Mouse (Mus musculus) stomach, embryonic 15.5 days (tissue): ENCODE data around the gene Pank4. TPM values are rescaled to one million over a fixed set of nuclear protein-coding genes. Genes with fewer than 3 reads are reported as not detected.

Experiments
- ATAC-seq: fragments of 200-750 bp; cut with Nextera tagmentation; 2 replicates; pipeline ENCODE4 v1.8.0; 2017; ENCODE audit warnings: low read depth, moderate number of reproducible peaks, moderate TSS enrichment; ENCODE audit not compliant: insufficient read depth, low FRiP score
- H3K27ac ChIP-seq: fragments of 300-500 bp; sonication (generic); 2 replicates; pipeline ENCODE4 v1.5.1; 2015; ENCODE audit warnings: mild to moderate bottlenecking, inconsistent platforms
- H3K27me3 ChIP-seq: fragments of 300-500 bp; sonication (generic); replicated peaks from 2 replicates; pipeline ENCODE4 v1.6.1; 2015; ENCODE audit warnings: inconsistent platforms
- H3K36me3 ChIP-seq: fragments of 300-500 bp; sonication (generic); 2 replicates; pipeline ENCODE4 v1.6.1; 2015; ENCODE audit warnings: inconsistent platforms
- H3K4me1 ChIP-seq: fragments of 300-500 bp; sonication (generic); 2 replicates; pipeline ENCODE4 v1.6.1; 2015; ENCODE audit warnings: inconsistent platforms
- H3K4me2 ChIP-seq: fragments of 300-500 bp; sonication (generic); 2 replicates; pipeline ENCODE4 v1.6.1; 2015; ENCODE audit warnings: mild to moderate bottlenecking, inconsistent platforms
- H3K4me3 ChIP-seq: fragments of 300-500 bp; sonication (generic); replicated peaks from 2 replicates; pipeline ENCODE4 v1.5.1; 2015; ENCODE audit warnings: inconsistent platforms
- H3K9ac ChIP-seq: fragments of 300-500 bp; sonication (generic); 2 replicates; pipeline ENCODE4 v1.6.1; 2015; ENCODE audit warnings: inconsistent platforms
- H3K9me3 ChIP-seq: fragments of 300-500 bp; sonication (generic); 2 replicates; pipeline ENCODE4 v1.6.1; 2016; ENCODE audit warnings: inconsistent platforms
- WGBS: fragments of 180-500 bp; shearing (Covaris S2); methylation state at CpG from one replicate; pipeline ENCODE4 v1.1.7; 2015; 5-methylcytosine and 5-hydroxymethylcytosine counted together
- polyA plus RNA-seq: library from polyadenylated mRNA; unstranded; fragments of >200 nt; fragmentation: Nextera tagmentation; extraction: Ambion mirVana; gene quantifications from 2 replicates; pipeline ENCODE4 v1.2.1, GENCODE M21; 2015

Gene Pank4
- polyA plus RNA-seq, 1 experiment from 2014 or later = 37.7 TPM

GRCm38 (mm10) chr4:154961226-154961738, 2.6 kb upstream of the Pank4 start:
- WGBS = under 1% methylated on average over 47 of the region's 47 CpGs
- Histone ChIP-seq H3K4me2 (peak overlapping the region; percentile 83), H3K27me3 (peaks cover 65% of the 10 kb centered on the region), H3K4me1 (peaks cover 46% of the 10 kb centered on the region), H3K9me3 (no peaks in the 10 kb centered on the region), H3K9ac (0 out of 2 replicates have a peak overlapping the region, but pooled peaks have one; percentile 9), H3K4me3 (peak overlapping the region; percentile 37), H3K27ac (no peak overlapping the region), H3K36me3 (0 out of 2 replicates have a peak, but pooled peaks cover 1% of the 10 kb centered on the region)
- no peak for ATAC-seq

- peaks cover 47% of the 10 kb centered on the region for H3K4me1 ChIP-seq
- 24% methylated on average over 13 of the region's 13 CpGs for whole genome bisulfite sequencing
- no peaks in the 10 kb centered on the region for H3K9me3 ChIP-seq
- peak overlapping the region; percentile 83 for H3K4me2 ChIP-seq
- peaks cover 62% of the 10 kb centered on the region for H3K27me3 ChIP-seq
- H3K27ac ChIP-seq = no peak overlapping the region
- H3K4me3 ChIP-seq = peak overlapping the region; percentile 37; the same call in 1 of the 2 replicates
- no peak overlapping the region for H3K9ac ChIP-seq
- H3K36me3 ChIP-seq = 0 out of 2 replicates have a peak, but pooled peaks cover 6% of the 10 kb centered on the region
- no peak for ATAC-seq
Observed at GRCm38 (mm10) chr4:154961911-154962310, 2.0 kb upstream of the Pank4 start.

DNA sequence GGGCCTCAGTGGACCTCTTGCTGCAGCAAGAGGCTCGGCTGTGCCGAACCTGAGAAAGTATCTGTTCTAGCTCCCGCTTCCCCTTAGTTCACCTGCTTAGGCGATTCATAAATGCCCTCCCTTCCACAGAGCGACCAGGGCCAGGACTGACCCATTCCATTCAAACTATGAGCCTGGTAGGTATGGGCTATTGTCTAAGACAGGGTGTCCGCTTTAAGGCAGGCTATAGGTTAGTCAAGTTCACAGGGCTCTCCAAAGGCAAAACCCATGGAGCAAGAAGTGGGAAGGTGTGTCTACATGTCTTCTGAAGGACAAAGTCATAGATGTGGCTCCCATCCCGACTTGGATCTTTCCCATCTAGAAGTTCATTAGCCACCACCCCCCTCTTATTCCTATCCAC, 1.2 kb upstream of the Pank4 start:
- WGBS = 81% methylated on average over 7 of the region's 7 CpGs
- no peak overlapping the region for H3K4me3 ChIP-seq
- no peak overlapping the region for H3K27ac ChIP-seq
- H3K9me3 ChIP-seq = no peaks in the 10 kb centered on the region
- no peak overlapping the region for H3K9ac ChIP-seq
- no peak for ATAC-seq
- 0 out of 2 replicates have a peak, but pooled peaks cover 6% of the 10 kb centered on the region for H3K36me3 ChIP-seq
- H3K27me3 ChIP-seq = peaks cover 55% of the 10 kb centered on the region
- H3K4me1 ChIP-seq = peaks cover 47% of the 10 kb centered on the region
- peak overlapping the region; percentile 60; the same call in 1 of the 2 replicates for H3K4me2 ChIP-seq

DNA sequence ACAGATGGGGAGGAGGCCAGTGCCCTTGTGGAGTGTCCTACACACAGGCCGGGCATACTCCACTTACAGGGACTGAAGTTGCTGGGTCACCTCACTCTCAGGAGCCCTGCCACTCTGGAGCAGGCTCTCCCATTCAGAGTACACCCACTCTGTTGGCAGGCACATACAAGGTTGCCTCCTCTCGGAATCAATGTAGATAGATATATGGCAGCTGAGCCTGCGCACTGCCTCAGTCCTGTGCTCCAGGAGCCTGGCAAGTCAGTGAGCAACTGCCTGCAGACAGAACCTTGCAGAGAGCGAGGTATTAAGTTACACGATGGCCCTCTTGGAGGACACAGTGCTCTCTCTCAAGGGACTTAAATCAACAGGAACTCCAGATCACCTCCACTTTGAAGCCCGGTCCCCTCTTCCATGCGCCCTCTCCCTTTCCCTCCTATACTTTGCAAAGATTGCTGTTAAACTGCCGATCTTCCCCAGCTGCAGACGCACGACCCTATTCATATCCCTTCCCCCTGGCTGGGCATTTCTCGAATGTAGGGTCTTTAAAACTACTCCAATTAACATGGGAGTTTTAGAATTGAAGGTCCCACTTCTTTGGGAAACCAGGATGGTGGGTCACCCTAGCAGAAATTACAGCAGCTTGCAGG, 610 bp upstream of the Pank4 start:
- no peak for ATAC-seq
- H3K4me1 ChIP-seq = peaks cover 42% of the 10 kb centered on the region
- H3K9ac ChIP-seq = no peak overlapping the region
- H3K9me3 ChIP-seq = no peaks in the 10 kb centered on the region
- H3K4me3 ChIP-seq = peak overlapping the region; percentile 63
- 39% methylated on average over 11 of the region's 11 CpGs for WGBS
- peaks cover 50% of the 10 kb centered on the region for H3K27me3 ChIP-seq
- H3K36me3 ChIP-seq = 0 out of 2 replicates have a peak, but pooled peaks cover 6% of the 10 kb centered on the region
- H3K4me2 ChIP-seq = peak overlapping the region; percentile 60
- H3K27ac ChIP-seq = no peak overlapping the region

DNA sequence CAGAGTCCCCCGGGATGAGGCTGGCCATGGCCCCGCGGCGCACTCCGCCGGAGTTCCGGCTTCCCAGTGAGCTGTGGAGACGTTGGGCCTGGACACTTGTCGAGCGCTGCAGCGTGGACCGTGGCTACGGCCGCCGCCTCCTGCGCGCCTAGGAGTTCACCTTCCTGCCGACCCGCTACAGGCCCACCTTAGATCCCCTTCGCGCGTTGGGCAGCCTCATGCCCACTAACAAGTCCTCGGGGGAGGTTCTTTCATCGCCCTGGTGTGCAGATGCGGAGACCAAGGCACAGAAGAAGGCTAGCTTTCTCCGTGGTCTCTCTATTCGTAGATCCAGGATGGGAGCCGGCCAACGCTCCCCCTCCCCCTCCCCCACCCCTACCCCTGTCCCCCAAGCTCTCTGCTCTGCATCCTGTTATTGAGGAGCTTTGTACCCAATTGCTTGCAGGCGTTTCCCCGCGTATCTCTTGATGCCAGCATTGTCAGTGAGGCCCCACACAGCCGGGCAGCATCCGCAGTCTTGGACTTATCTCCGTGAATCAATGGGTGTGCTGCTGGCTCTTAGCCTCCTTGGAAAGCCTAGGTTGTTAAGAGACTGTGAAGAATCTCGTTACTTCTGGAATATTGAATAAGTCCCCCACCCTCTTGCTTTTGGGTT, 785 bp downstream of the Pank4 start:
- peak overlapping the region; percentile 60 for H3K4me2 ChIP-seq
- H3K4me3 ChIP-seq = peak overlapping the region; percentile 63
- peaks cover 14% of the 10 kb centered on the region for H3K36me3 ChIP-seq
- ATAC-seq = peak; percentile 23; the same call in 1 of the 2 replicates
- H3K9ac ChIP-seq = peak overlapping the region; percentile 59
- H3K9me3 ChIP-seq = no peaks in the 10 kb centered on the region
- peaks cover 39% of the 10 kb centered on the region for H3K4me1 ChIP-seq
- H3K27ac ChIP-seq = peak overlapping the region; percentile 79
- peaks cover 36% of the 10 kb centered on the region for H3K27me3 ChIP-seq
- WGBS = 1% methylated on average over 34 of the region's 36 CpGs

GRCm38 (mm10) chr4:154965856-154966255, 1.9 kb downstream of the Pank4 start:
- WGBS = 71% methylated on average over 3 of the region's 3 CpGs
- H3K27me3 ChIP-seq = peaks cover 24% of the 10 kb centered on the region
- no peak overlapping the region for H3K27ac ChIP-seq
- peaks cover 26% of the 10 kb centered on the region for H3K36me3 ChIP-seq
- H3K9me3 ChIP-seq = no peaks in the 10 kb centered on the region
- H3K9ac ChIP-seq = no peak overlapping the region
- H3K4me3 ChIP-seq = no peak overlapping the region
- H3K4me1 ChIP-seq = peaks cover 31% of the 10 kb centered on the region
- H3K4me2 ChIP-seq = no peak overlapping the region
- no peak for ATAC-seq

GRCm38 (mm10) chr4:154967173-154967572, 3.2 kb downstream of the Pank4 start:
- Histone ChIP-seq H3K4me2 (no peak overlapping the region), H3K9ac (no peak overlapping the region), H3K27me3 (peaks cover 11% of the 10 kb centered on the region), H3K9me3 (no peaks in the 10 kb centered on the region), H3K36me3 (peaks cover 39% of the 10 kb centered on the region), H3K27ac (no peak overlapping the region), H3K4me1 (peaks cover 19% of the 10 kb centered on the region), H3K4me3 (no peak overlapping the region)
- WGBS = 56% methylated on average over 5 of the region's 5 CpGs
- ATAC-seq = no peak

GRCm38 (mm10) chr4:154972546-154972945, 8.6 kb downstream of the Pank4 start:
- H3K4me3 ChIP-seq = no peak overlapping the region
- no peaks in the 10 kb centered on the region for H3K27me3 ChIP-seq
- no peak for ATAC-seq
- H3K36me3 ChIP-seq = peaks cover 84% of the 10 kb centered on the region
- no peak overlapping the region for H3K9ac ChIP-seq
- H3K9me3 ChIP-seq = no peaks in the 10 kb centered on the region
- H3K27ac ChIP-seq = no peak overlapping the region
- no peaks in the 10 kb centered on the region for H3K4me1 ChIP-seq
- no peak overlapping the region for H3K4me2 ChIP-seq
- 98% methylated on average over 12 of the region's 12 CpGs for WGBS

DNA sequence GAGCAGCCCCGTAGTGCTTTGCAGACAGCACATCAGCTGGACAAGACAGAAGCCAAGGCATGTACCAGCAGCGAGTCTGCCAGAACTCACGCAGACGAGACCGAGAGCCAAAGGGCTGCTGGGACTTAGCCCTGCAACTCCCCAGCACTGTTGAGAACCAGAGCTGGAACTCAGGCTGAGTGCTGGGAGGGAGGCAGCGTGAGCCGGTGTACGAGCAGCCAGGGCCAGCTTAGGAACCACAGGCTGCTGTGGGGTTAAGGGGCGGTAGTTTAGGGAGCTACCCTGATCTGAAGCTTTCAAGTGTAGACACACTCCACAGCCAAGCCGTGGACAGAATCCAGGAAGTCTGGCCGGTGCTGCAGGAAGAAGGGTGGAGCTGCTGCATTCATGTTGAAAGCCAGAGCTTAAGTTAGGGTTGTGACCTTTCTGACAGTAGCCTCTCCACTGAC, 10.3 kb downstream of the Pank4 start:
- H3K4me3 ChIP-seq = no peak overlapping the region
- peaks cover 97% of the 10 kb centered on the region for H3K36me3 ChIP-seq
- no peaks in the 10 kb centered on the region for H3K27me3 ChIP-seq
- no peaks in the 10 kb centered on the region for H3K9me3 ChIP-seq
- H3K27ac ChIP-seq = no peak overlapping the region
- no peak overlapping the region for H3K4me2 ChIP-seq
- WGBS = 79% methylated on average over 11 of the region's 11 CpGs
- H3K9ac ChIP-seq = no peak overlapping the region
- H3K4me1 ChIP-seq = no peaks in the 10 kb centered on the region
- ATAC-seq = no peak

DNA sequence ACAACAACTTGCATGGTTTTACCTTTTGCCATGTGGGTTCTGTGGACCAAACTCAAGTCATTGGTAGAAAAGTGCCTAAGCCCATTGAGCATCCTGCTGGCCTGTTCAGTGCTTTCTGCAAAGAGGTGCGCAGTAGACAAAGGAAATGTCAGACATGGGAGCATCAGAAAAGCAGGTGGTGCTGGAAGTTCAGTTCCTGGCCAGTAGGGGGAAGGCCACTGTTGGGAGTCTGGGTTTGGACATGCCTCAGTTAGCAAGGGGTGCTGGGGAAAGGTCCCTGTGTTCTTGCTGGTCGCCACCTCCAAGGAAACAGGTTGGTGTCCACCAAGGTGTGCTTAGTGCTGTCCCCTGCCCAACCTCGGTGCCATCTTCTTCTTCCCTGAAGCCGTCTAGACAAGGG, 16.2 kb downstream of the Pank4 start:
- Histone ChIP-seq H3K4me3 (no peak overlapping the region), H3K36me3 (peaks cover 49% of the 10 kb centered on the region), H3K27me3 (no peaks in the 10 kb centered on the region), H3K4me2 (no peak overlapping the region), H3K4me1 (peaks cover 13% of the 10 kb centered on the region; the same call in 1 of the 2 replicates), H3K27ac (no peak overlapping the region), H3K9me3 (no peaks in the 10 kb centered on the region), H3K9ac (no peak overlapping the region)
- no peak for ATAC-seq
- 92% methylated on average over 4 of the region's 4 CpGs for WGBS

DNA sequence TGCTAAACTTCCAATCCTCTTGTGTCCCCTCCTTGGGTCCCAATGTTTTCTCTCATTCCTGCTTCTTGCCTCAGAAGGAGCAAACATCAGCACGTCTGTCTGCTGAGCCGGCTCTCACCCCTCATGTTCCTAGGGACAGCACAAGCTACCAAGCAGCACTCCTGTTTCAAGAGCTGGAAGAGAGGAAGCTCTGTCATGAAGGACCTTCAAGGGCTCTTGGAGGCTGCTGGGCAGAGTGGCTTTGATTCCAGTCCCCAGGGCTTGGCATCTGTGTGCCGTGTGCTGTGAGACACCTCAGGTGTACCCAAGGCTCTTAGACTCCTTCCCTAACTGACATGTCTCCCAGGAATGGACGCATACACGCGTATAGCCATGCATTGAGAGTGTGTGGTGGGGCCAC, 17.2 kb downstream of the Pank4 start:
- no peak for ATAC-seq
- 91% methylated on average over 6 of the region's 6 CpGs for WGBS
- Histone ChIP-seq H3K4me1 (peaks cover 18% of the 10 kb centered on the region; the same call in 1 of the 2 replicates), H3K9ac (no peak overlapping the region), H3K27ac (no peak overlapping the region), H3K4me2 (no peak overlapping the region), H3K4me3 (no peak overlapping the region), H3K27me3 (no peaks in the 10 kb centered on the region), H3K36me3 (peaks cover 40% of the 10 kb centered on the region), H3K9me3 (no peaks in the 10 kb centered on the region)

- 51% methylated on average over 7 of the region's 7 CpGs for WGBS
- H3K36me3 ChIP-seq = peaks cover 36% of the 10 kb centered on the region
- no peaks in the 10 kb centered on the region for H3K9me3 ChIP-seq
- H3K4me1 ChIP-seq = peaks cover 21% of the 10 kb centered on the region; the same call in 1 of the 2 replicates
- H3K4me2 ChIP-seq = no peak overlapping the region
- no peak overlapping the region for H3K9ac ChIP-seq
- no peaks in the 10 kb centered on the region for H3K27me3 ChIP-seq
- no peak overlapping the region for H3K27ac ChIP-seq
- H3K4me3 ChIP-seq = no peak overlapping the region
- ATAC-seq = peak; percentile 23; the same call in 1 of the 2 replicates
Observed at GRCm38 (mm10) chr4:154981530-154981929, 17.6 kb downstream of the Pank4 start.
